Mouse (Mus musculus) lung, adult 2 months (tissue): ENCODE measurements around the gene Sprr3.

Experiments
- CTCF ChIP-seq: fragments of 200-500 bp; IDR thresholded peaks from 2 replicates; pipeline ENCODE4 v1.5.1; 2011; ENCODE audit warnings: mild to moderate bottlenecking, low read length, control low read depth; ENCODE audit not compliant: insufficient read depth
- POLR2A ChIP-seq: fragments of 200-500 bp; IDR thresholded peaks from 2 replicates; pipeline ENCODE4 v1.6.1; 2011; ENCODE audit warnings: low read depth, mild to moderate bottlenecking, control low read depth, low read length, borderline replicate concordance; ENCODE audit errors: extremely low read depth

- TF ChIP-seq POLR2A (no peak), CTCF (no peak)
Observed at GRCm38 (mm10) chr3:92508185-92508584, 49.7 kb upstream of the Sprr3 start.
